Mouse (Mus musculus): ENCODE measurements around the gene Mtrf1l. TPM values are rescaled to one million over a fixed set of nuclear protein-coding genes. Genes with fewer than 3 reads are reported as not detected.

Mtrf1l gene
- polyA plus RNA-seq, 1 experiment, result 2.4 TPM

DNA sequence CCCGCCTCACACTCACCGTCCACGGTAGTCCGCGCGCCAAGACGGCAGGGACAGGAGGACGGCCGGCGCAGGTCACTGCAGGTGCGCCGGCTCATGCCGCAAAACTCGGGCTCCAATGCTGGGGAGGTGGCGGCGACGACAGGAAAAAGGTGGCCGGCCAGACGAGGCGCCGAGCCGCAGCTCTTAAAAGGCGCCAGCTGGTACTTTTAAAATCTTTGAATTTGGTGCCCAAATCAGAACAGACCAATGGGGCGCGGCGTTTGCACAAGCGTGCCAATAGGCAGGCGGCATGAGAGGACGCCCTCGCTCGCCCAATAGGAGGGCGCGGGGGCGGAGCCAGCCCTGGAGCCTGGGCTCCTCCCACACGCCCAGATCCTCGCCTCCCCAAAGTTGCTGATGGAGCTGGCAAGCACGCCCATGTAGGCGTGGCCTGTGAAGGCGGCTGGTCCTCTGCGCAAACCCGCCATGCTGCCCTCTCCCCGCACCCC lies 18.4 kb downstream of the Mtrf1l start, which contains the start of gene Fbxo5:
TSS of gene Fbxo5 (minus strand) at position 358 of the 488 bp plus-strand sequence.
- H3K27me3 ChIP-seq (replicated peaks; ENCODE audit: control insufficient read depth, insufficient read depth, low read length), result no peaks in the 10 kb centered on the region
- no peaks in the 10 kb centered on the region for H3K4me1 ChIP-seq (ENCODE audit: control insufficient read depth, insufficient read depth, low read length)
- peak within 1 kb of the TSS; percentile 63 for H3K4me3 ChIP-seq (ENCODE audit: insufficient read depth, low read depth, low read length)
- peak; percentile 99 for DNase-seq
- H3K36me3 ChIP-seq (ENCODE audit: control insufficient read depth, insufficient read depth, low read length), result peaks cover 1% of the 10 kb centered on the region; the same call in 1 of the 2 replicates
- TF ChIP-seq CTCF (conservative IDR thresholded peaks at IDR 0.05; ENCODE audit: insufficient read depth, insufficient read length, low read depth, low read length) (no peak), POLR2A (IDR thresholded peaks at IDR 0.05; ENCODE audit: low read depth, low read length) (no peak)
- peak within 1 kb of the TSS; percentile 74 for H3K27ac ChIP-seq (ENCODE audit: insufficient read depth, low read depth, low read length)
- WGBS, result under 1% methylated on average over 42 of the region's 42 CpGs

GRCm38 (mm10) chr10:5804691-5805156 lies 19.0 kb downstream of the Mtrf1l start:
- DNase-seq, result no peak
- 3% methylated on average over 24 of the region's 24 CpGs for WGBS
- H3K4me1 ChIP-seq (ENCODE audit: control insufficient read depth, insufficient read depth, low read length), result no peaks in the 10 kb centered on the region
- peak overlapping the region; percentile 62 for H3K4me3 ChIP-seq (ENCODE audit: insufficient read depth, low read depth, low read length)
- H3K27ac ChIP-seq (ENCODE audit: insufficient read depth, low read depth, low read length), result no peak overlapping the region
- peaks cover 5% of the 10 kb centered on the region for H3K36me3 ChIP-seq (ENCODE audit: control insufficient read depth, insufficient read depth, low read length)
- H3K27me3 ChIP-seq (replicated peaks; ENCODE audit: control insufficient read depth, insufficient read depth, low read length), result no peaks in the 10 kb centered on the region
- no peak for TF ChIP-seq CTCF (conservative IDR thresholded peaks at IDR 0.05; ENCODE audit: insufficient read depth, insufficient read length, low read depth, low read length)
- TF ChIP-seq POLR2A (IDR thresholded peaks at IDR 0.05; ENCODE audit: low read depth, low read length), result no peak

GRCm38 (mm10) chr10:5803739-5804138 lies 20.0 kb downstream of the Mtrf1l start:
- H3K36me3 ChIP-seq (ENCODE audit: control insufficient read depth, insufficient read depth, low read length), result peaks cover 5% of the 10 kb centered on the region
- TF ChIP-seq CTCF (conservative IDR thresholded peaks at IDR 0.05; ENCODE audit: insufficient read depth, insufficient read length, low read depth, low read length) (no peak), POLR2A (IDR thresholded peaks at IDR 0.05; ENCODE audit: low read depth, low read length) (no peak)
- WGBS, result 13% methylated on average over 1 of the region's 1 CpGs
- no peaks in the 10 kb centered on the region for H3K27me3 ChIP-seq (replicated peaks; ENCODE audit: control insufficient read depth, insufficient read depth, low read length)
- H3K4me3 ChIP-seq (ENCODE audit: insufficient read depth, low read depth, low read length), result no peak overlapping the region
- no peak for DNase-seq
- no peaks in the 10 kb centered on the region for H3K4me1 ChIP-seq (ENCODE audit: control insufficient read depth, insufficient read depth, low read length)
- H3K27ac ChIP-seq (ENCODE audit: insufficient read depth, low read depth, low read length), result no peak overlapping the region

DNA sequence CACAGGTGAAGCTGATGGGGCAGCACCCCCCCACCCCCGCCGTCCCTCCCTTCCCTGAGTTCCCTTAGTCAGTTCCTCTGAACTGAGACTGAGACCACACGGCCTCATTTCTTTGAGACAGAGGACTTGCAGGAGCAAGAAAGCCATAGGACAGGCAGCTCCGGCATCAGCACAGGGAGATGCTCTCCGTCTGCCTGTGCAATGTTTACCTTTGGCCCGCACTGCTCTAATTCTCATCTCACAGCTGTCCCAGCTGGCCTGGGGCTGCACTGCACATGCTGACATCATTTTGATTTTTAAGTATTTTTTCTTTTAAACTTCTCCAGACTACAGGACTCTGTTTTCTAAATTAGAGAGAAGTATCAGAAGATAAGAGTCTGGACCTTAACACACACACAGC lies 20.8 kb downstream of the Mtrf1l start:
- Histone ChIP-seq H3K27ac (ENCODE audit: insufficient read depth, low read depth, low read length) (no peak overlapping the region), H3K4me1 (ENCODE audit: control insufficient read depth, insufficient read depth, low read length) (no peaks in the 10 kb centered on the region), H3K4me3 (ENCODE audit: insufficient read depth, low read depth, low read length) (no peak overlapping the region), H3K36me3 (ENCODE audit: control insufficient read depth, insufficient read depth, low read length) (peaks cover 5% of the 10 kb centered on the region), H3K27me3 (replicated peaks; ENCODE audit: control insufficient read depth, insufficient read depth, low read length) (no peaks in the 10 kb centered on the region)
- WGBS, result 24% methylated on average over 6 of the region's 6 CpGs
- no peak for TF ChIP-seq POLR2A (IDR thresholded peaks at IDR 0.05; ENCODE audit: low read depth, low read length)
- TF ChIP-seq CTCF (conservative IDR thresholded peaks at IDR 0.05; ENCODE audit: insufficient read depth, insufficient read length, low read depth, low read length), result no peak
- no peak for DNase-seq

DNA sequence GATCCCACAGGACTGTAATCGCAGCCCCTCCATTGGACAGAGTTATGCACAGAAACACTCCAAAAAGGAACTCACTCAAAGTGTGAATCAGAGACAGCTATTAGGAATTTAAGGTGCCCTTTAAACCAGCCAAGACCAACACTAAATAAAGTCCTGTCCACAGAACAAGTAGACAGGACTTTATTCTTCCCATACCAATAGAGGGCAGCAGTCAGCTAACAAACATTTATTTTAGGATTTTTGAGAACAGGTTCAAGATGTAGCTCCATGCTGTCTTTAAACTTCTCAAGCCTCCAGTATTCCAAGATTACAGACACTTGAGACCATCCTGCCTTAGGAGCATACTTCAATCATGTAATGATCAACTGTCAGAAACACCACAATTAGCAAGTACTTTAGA lies 23.2 kb downstream of the Mtrf1l start:
- H3K27me3 ChIP-seq (replicated peaks; ENCODE audit: control insufficient read depth, insufficient read depth, low read length), result no peaks in the 10 kb centered on the region
- peaks cover 5% of the 10 kb centered on the region for H3K36me3 ChIP-seq (ENCODE audit: control insufficient read depth, insufficient read depth, low read length)
- H3K27ac ChIP-seq (ENCODE audit: insufficient read depth, low read depth, low read length), result no peak overlapping the region
- no peak overlapping the region for H3K4me3 ChIP-seq (ENCODE audit: insufficient read depth, low read depth, low read length)
- TF ChIP-seq POLR2A (IDR thresholded peaks at IDR 0.05; ENCODE audit: low read depth, low read length), result no peak
- TF ChIP-seq CTCF (conservative IDR thresholded peaks at IDR 0.05; ENCODE audit: insufficient read depth, insufficient read length, low read depth, low read length), result no peak
- H3K4me1 ChIP-seq (ENCODE audit: control insufficient read depth, insufficient read depth, low read length), result no peaks in the 10 kb centered on the region
- 89% methylated on average over 1 of the region's 1 CpGs for WGBS
- peak; percentile 54 for DNase-seq

DNA sequence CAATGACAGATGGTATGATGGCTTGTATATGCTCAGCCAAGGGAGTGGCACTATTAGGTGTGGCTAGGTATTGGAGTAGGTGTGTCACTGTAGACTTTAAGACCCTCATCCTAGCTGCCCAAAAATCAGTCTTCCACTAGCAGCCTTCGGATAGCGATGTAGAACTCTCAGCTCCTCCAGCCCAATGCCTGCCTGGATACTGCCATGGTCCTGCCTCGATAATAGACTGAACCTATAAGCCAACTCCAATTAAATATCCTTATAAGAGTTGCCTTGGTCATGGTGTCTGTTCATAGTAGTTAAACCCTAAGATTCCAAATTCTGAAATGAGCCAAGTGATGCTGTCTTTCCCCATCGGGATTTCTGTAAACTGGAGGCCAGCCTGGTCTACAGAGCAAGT lies 25.6 kb downstream of the Mtrf1l start:
- TF ChIP-seq CTCF (conservative IDR thresholded peaks at IDR 0.05; ENCODE audit: insufficient read depth, insufficient read length, low read depth, low read length), result no peak
- TF ChIP-seq POLR2A (IDR thresholded peaks at IDR 0.05; ENCODE audit: low read depth, low read length), result no peak
- DNase-seq, result no peak
- whole genome bisulfite sequencing, result 86% methylated on average over 4 of the region's 4 CpGs
- H3K4me3 ChIP-seq (ENCODE audit: insufficient read depth, low read depth, low read length), result no peak overlapping the region
- H3K27me3 ChIP-seq (replicated peaks; ENCODE audit: control insufficient read depth, insufficient read depth, low read length), result no peaks in the 10 kb centered on the region
- H3K4me1 ChIP-seq (ENCODE audit: control insufficient read depth, insufficient read depth, low read length), result no peaks in the 10 kb centered on the region
- H3K36me3 ChIP-seq (ENCODE audit: control insufficient read depth, insufficient read depth, low read length), result peaks cover 5% of the 10 kb centered on the region
- no peak overlapping the region for H3K27ac ChIP-seq (ENCODE audit: insufficient read depth, low read depth, low read length)

GRCm38 (mm10) chr10:5790657-5791056 lies 33.1 kb downstream of the Mtrf1l start:
- whole genome bisulfite sequencing, result 14% methylated on average over 12 of the region's 12 CpGs
- H3K4me3 ChIP-seq (ENCODE audit: insufficient read depth, low read depth, low read length), result no peak overlapping the region
- no peak overlapping the region for H3K27ac ChIP-seq (ENCODE audit: insufficient read depth, low read depth, low read length)
- H3K36me3 ChIP-seq (ENCODE audit: control insufficient read depth, insufficient read depth, low read length), result no peaks in the 10 kb centered on the region
- no peaks in the 10 kb centered on the region for H3K4me1 ChIP-seq (ENCODE audit: control insufficient read depth, insufficient read depth, low read length)
- no peaks in the 10 kb centered on the region for H3K27me3 ChIP-seq (replicated peaks; ENCODE audit: control insufficient read depth, insufficient read depth, low read length)
- DNase-seq, result peak; percentile 38
- TF ChIP-seq POLR2A (IDR thresholded peaks at IDR 0.05; ENCODE audit: low read depth, low read length) (no peak), CTCF (conservative IDR thresholded peaks at IDR 0.05; ENCODE audit: insufficient read depth, insufficient read length, low read depth, low read length) (peak; percentile 62)
